Mouse (Mus musculus): ENCODE results near the gene Cdk6. TPM values are rescaled to one million over a fixed set of nuclear protein-coding genes. Genes with fewer than 3 reads are reported as not detected.
"Not testable (repeated sequence)": the region's sequence is repeated elsewhere in the genome, so short reads cannot be mapped to it uniquely, and the experiment has no call there.

Cdk6 gene
- polyA plus RNA-seq, 1 experiment from 2014 or later, result 16.6 TPM

GRCm38 (mm10) chr5:3309122-3309521 lies 32.2 kb upstream of the Cdk6 start:
- DNase-seq (ENCODE audit: low spot score), result no peak
- Histone ChIP-seq H3K36me3 (ENCODE audit: control insufficient read depth, insufficient read depth, low read length) (no peaks in the 10 kb centered on the region), H3K4me1 (replicated peaks; ENCODE audit: control insufficient read depth, insufficient read depth) (no peaks in the 10 kb centered on the region), H3K4me3 (ENCODE audit: low read depth, low read length) (no peak overlapping the region), H3K27ac (replicated peaks) (no peak overlapping the region), H3K9ac (ENCODE audit: low read length) (no peak overlapping the region), H3K27me3 (ENCODE audit: control insufficient read depth, insufficient read depth, low read length) (no peaks in the 10 kb centered on the region), H3K4me2 (replicated peaks; ENCODE audit: low read depth) (no peak overlapping the region), H3K9me3 (ENCODE audit: control insufficient read depth, low read length) (no peaks in the 10 kb centered on the region)
- ATAC-seq (ENCODE audit: low FRiP score, low TSS enrichment), result no peak
- TF ChIP-seq CTCF (IDR thresholded peaks at IDR 0.05; ENCODE audit: low read depth), result no peak
- TF ChIP-seq EP300 (optimal IDR thresholded peaks at IDR 0.05), result no peak

GRCm38 (mm10) chr5:3309587-3309986 lies 31.7 kb upstream of the Cdk6 start:
- no peaks in the 10 kb centered on the region for H3K36me3 ChIP-seq (ENCODE audit: control insufficient read depth, insufficient read depth, low read length)
- no peak overlapping the region for H3K9ac ChIP-seq (ENCODE audit: low read length)
- DNase-seq (ENCODE audit: low spot score) (no peak), ATAC-seq (ENCODE audit: low FRiP score, low TSS enrichment) (no peak)
- no peaks in the 10 kb centered on the region for H3K9me3 ChIP-seq (ENCODE audit: control insufficient read depth, low read length)
- H3K4me3 ChIP-seq (ENCODE audit: low read depth, low read length), result no peak overlapping the region
- H3K4me1 ChIP-seq (replicated peaks; ENCODE audit: control insufficient read depth, insufficient read depth), result no peaks in the 10 kb centered on the region
- H3K4me2 ChIP-seq (replicated peaks; ENCODE audit: low read depth), result no peak overlapping the region
- H3K27me3 ChIP-seq (ENCODE audit: control insufficient read depth, insufficient read depth, low read length), result no peaks in the 10 kb centered on the region
- 46% methylated on average over 1 of the region's 1 CpGs for WGBS
- TF ChIP-seq EP300 (optimal IDR thresholded peaks at IDR 0.05) (no peak), CTCF (IDR thresholded peaks at IDR 0.05; ENCODE audit: low read depth) (no peak)
- H3K27ac ChIP-seq (replicated peaks), result no peak overlapping the region

- 78% methylated on average over 7 of the region's 7 CpGs for WGBS
Observed at GRCm38 (mm10) chr5:3311156-3311555, 30.1 kb upstream of the Cdk6 start.

GRCm38 (mm10) chr5:3317724-3318123 lies 23.6 kb upstream of the Cdk6 start:
- H3K36me3 ChIP-seq (ENCODE audit: control insufficient read depth, insufficient read depth, low read length); H3K27ac ChIP-seq (replicated peaks); H3K9ac ChIP-seq (ENCODE audit: low read length); DNase-seq (ENCODE audit: low spot score); H3K4me3 ChIP-seq (ENCODE audit: low read depth, low read length); H3K4me1 ChIP-seq (replicated peaks; ENCODE audit: control insufficient read depth, insufficient read depth); ATAC-seq (ENCODE audit: low FRiP score, low TSS enrichment); H3K9me3 ChIP-seq (ENCODE audit: control insufficient read depth, low read length); H3K27me3 ChIP-seq (ENCODE audit: control insufficient read depth, insufficient read depth, low read length); H3K4me2 ChIP-seq (replicated peaks; ENCODE audit: low read depth): not testable (repeated sequence)
- 87% methylated on average over 5 of the region's 5 CpGs for WGBS

More at GRCm38 (mm10) chr5:3311156-3311555, 30.1 kb upstream of the Cdk6 start:
- H3K9me3 ChIP-seq (ENCODE audit: control insufficient read depth, low read length); DNase-seq (ENCODE audit: low spot score); H3K27ac ChIP-seq (replicated peaks); H3K4me1 ChIP-seq (replicated peaks; ENCODE audit: control insufficient read depth, insufficient read depth); H3K4me2 ChIP-seq (replicated peaks; ENCODE audit: low read depth); ATAC-seq (ENCODE audit: low FRiP score, low TSS enrichment); H3K4me3 ChIP-seq (ENCODE audit: low read depth, low read length); H3K27me3 ChIP-seq (ENCODE audit: control insufficient read depth, insufficient read depth, low read length); H3K36me3 ChIP-seq (ENCODE audit: control insufficient read depth, insufficient read depth, low read length); H3K9ac ChIP-seq (ENCODE audit: low read length): not testable (repeated sequence)

GRCm38 (mm10) chr5:3320225-3320624 lies 21.1 kb upstream of the Cdk6 start:
- H3K4me2 ChIP-seq (replicated peaks; ENCODE audit: low read depth), result no peak overlapping the region
- no peaks in the 10 kb centered on the region for H3K27me3 ChIP-seq (ENCODE audit: control insufficient read depth, insufficient read depth, low read length)
- H3K9me3 ChIP-seq (ENCODE audit: control insufficient read depth, low read length), result no peaks in the 10 kb centered on the region
- H3K36me3 ChIP-seq (ENCODE audit: control insufficient read depth, insufficient read depth, low read length), result no peaks in the 10 kb centered on the region
- DNase-seq (ENCODE audit: low spot score) (no peak), ATAC-seq (ENCODE audit: low FRiP score, low TSS enrichment) (no peak)
- no peaks in the 10 kb centered on the region for H3K4me1 ChIP-seq (replicated peaks; ENCODE audit: control insufficient read depth, insufficient read depth)
- no peak overlapping the region for H3K27ac ChIP-seq (replicated peaks)
- no peak overlapping the region for H3K9ac ChIP-seq (ENCODE audit: low read length)
- WGBS, result 32% methylated on average over 1 of the region's 1 CpGs
- H3K4me3 ChIP-seq (ENCODE audit: low read depth, low read length), result no peak overlapping the region
- TF ChIP-seq CTCF (IDR thresholded peaks at IDR 0.05; ENCODE audit: low read depth) (no peak), EP300 (optimal IDR thresholded peaks at IDR 0.05) (no peak)

- H3K36me3 ChIP-seq (ENCODE audit: control insufficient read depth, insufficient read depth, low read length), result no peaks in the 10 kb centered on the region
- no peak for ATAC-seq (ENCODE audit: low FRiP score, low TSS enrichment)
Observed at GRCm38 (mm10) chr5:3322052-3322451, 19.2 kb upstream of the Cdk6 start.

More at GRCm38 (mm10) chr5:3322052-3322451, 19.2 kb upstream of the Cdk6 start:
- no peaks in the 10 kb centered on the region for H3K9me3 ChIP-seq (ENCODE audit: control insufficient read depth, low read length)
- H3K4me2 ChIP-seq (replicated peaks; ENCODE audit: low read depth), result no peak overlapping the region
- 60% methylated on average over 6 of the region's 6 CpGs for WGBS
- H3K27ac ChIP-seq (replicated peaks), result no peak overlapping the region
- H3K4me3 ChIP-seq (ENCODE audit: low read depth, low read length), result no peak overlapping the region
- no peak for DNase-seq (ENCODE audit: low spot score)
- H3K27me3 ChIP-seq (ENCODE audit: control insufficient read depth, insufficient read depth, low read length), result no peaks in the 10 kb centered on the region
- no peak for TF ChIP-seq EP300 (optimal IDR thresholded peaks at IDR 0.05)
- TF ChIP-seq CTCF (IDR thresholded peaks at IDR 0.05; ENCODE audit: low read depth), result no peak
- no peaks in the 10 kb centered on the region for H3K4me1 ChIP-seq (replicated peaks; ENCODE audit: control insufficient read depth, insufficient read depth)
- no peak overlapping the region for H3K9ac ChIP-seq (ENCODE audit: low read length)
